Mouse (Mus musculus): ENCODE data around the gene Zfyve9. TPM values are rescaled to one million over a fixed set of nuclear protein-coding genes. Genes with fewer than 3 reads are reported as not detected.

The Zfyve9 gene
- polyA plus RNA-seq (2014; fragmentation: Illumina TruSeq; extraction: RNeasy Lipid Tissue Mini Kit (QIAGEN cat#74804); ENCODE audit: low read depth, low replicate concordance), result 21.5 TPM

DNA sequence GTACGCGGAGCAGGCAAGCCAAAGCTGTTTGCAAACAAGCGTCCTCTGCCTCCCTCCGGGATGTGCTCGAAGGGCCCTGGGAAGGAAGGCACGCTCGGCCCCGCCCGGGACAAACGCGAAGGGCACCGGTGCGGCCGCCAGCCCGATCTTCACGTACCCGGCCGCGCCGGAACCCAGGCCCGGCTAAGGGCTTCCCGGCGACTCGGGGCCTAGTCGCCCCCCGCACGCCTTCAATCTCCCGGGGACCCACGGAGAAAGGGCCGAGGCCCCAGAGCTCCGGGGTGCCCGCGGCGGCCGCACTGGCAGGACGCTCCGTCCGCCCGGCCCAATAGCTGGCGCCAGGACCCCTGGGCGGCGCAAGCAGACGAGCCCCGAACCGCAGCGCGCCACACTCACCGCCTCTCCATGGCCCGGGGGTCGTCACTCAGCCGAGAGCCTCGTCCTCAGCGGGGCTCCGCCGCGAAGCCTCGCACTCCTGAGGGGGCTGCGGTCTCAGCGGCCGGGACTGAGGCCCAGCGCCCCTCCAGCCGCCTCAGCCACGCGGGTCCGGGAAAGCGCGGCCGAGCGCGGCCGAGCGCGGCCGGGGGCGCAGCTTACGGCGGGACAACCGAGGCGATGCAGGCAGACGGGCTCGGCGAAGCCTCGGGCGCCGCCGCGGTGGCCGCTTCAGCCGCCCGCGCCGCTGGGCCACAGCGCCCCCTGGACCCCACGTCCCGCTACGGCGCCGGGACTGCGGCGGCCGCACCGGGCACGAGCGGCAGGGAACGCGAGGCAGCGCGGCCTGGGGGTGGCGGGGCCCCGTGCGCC lies at the start of gene Zfyve9:
TSS of gene Zfyve9 (minus strand) at position 742 of the 807 bp plus-strand sequence.

DNA sequence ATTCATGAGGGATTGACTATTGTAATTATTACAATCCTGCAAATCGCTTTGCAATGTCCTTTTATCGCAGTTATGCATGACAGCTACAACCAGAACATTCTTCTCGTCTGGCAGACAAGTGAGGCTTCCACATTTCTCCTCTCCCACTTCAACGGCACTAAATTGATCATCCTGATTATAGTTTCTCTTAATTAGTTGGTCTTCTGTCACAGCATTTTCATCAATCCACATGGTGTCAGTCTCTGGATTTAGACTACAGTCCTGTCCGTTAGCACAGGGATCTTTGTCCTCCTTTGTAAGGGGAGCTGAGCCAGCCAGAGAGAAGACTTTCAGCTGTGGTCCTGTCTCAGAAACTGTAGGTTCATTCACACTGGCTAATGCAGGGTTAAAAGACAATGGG lies 61.2 kb downstream of the Zfyve9 start, which contains the start of gene 3110021N24Rik:
TSS of gene 3110021N24Rik (plus strand) at position 301 of the 400 bp plus-strand sequence.

GRCm38 (mm10) chr4:108619587-108620341 lies 160.8 kb downstream of the Zfyve9 start, which contains the start of gene Cc2d1b:
Gene Cc2d1b (plus strand): TSS chr4:108619940.

Other genes with a start within 250 kb of the Zfyve9 start
- gene Prpf38a, start 201.5 kb downstream of the Zfyve9 start, polyA plus RNA-seq (2014; fragmentation: Illumina TruSeq; extraction: RNeasy Lipid Tissue Mini Kit (QIAGEN cat#74804); ENCODE audit: low read depth, low replicate concordance), result 21.1 TPM
- not detected for gene Orc1, start 201.4 kb downstream of the Zfyve9 start, polyA plus RNA-seq (2014; fragmentation: Illumina TruSeq; extraction: RNeasy Lipid Tissue Mini Kit (QIAGEN cat#74804); ENCODE audit: low read depth, low replicate concordance)
- 15.8 TPM for gene Cc2d1b, start 160.9 kb downstream of the Zfyve9 start, polyA plus RNA-seq (2014; fragmentation: Illumina TruSeq; extraction: RNeasy Lipid Tissue Mini Kit (QIAGEN cat#74804); ENCODE audit: low read depth, low replicate concordance)
- gene 3110021N24Rik, start 61.1 kb downstream of the Zfyve9 start, polyA plus RNA-seq (2014; fragmentation: Illumina TruSeq; extraction: RNeasy Lipid Tissue Mini Kit (QIAGEN cat#74804); ENCODE audit: low read depth, low replicate concordance), result not detected
- 92.1 TPM for gene Btf3l4, start 52.8 kb upstream of the Zfyve9 start, polyA plus RNA-seq (2014; fragmentation: Illumina TruSeq; extraction: RNeasy Lipid Tissue Mini Kit (QIAGEN cat#74804); ENCODE audit: low read depth, low replicate concordance)
- 35.1 TPM for gene Txndc12, start 53.8 kb upstream of the Zfyve9 start, polyA plus RNA-seq (2014; fragmentation: Illumina TruSeq; extraction: RNeasy Lipid Tissue Mini Kit (QIAGEN cat#74804); ENCODE audit: low read depth, low replicate concordance)
- 23.3 TPM for gene Kti12, start 67.0 kb upstream of the Zfyve9 start, polyA plus RNA-seq (2014; fragmentation: Illumina TruSeq; extraction: RNeasy Lipid Tissue Mini Kit (QIAGEN cat#74804); ENCODE audit: low read depth, low replicate concordance)
- gene A730015C16Rik, start 67.8 kb upstream of the Zfyve9 start, polyA plus RNA-seq (2014; fragmentation: Illumina TruSeq; extraction: RNeasy Lipid Tissue Mini Kit (QIAGEN cat#74804); ENCODE audit: low read depth, low replicate concordance), result not detected
- gene Rab3b, start 98.3 kb upstream of the Zfyve9 start, polyA plus RNA-seq (2014; fragmentation: Illumina TruSeq; extraction: RNeasy Lipid Tissue Mini Kit (QIAGEN cat#74804); ENCODE audit: low read depth, low replicate concordance), result 6.7 TPM
- gene Nrd1, start 219.9 kb upstream of the Zfyve9 start, polyA plus RNA-seq (2014; fragmentation: Illumina TruSeq; extraction: RNeasy Lipid Tissue Mini Kit (QIAGEN cat#74804); ENCODE audit: low read depth, low replicate concordance), result 142 TPM

Data from heart, adult 10 weeks (tissue).